Mouse (Mus musculus): ENCODE measurements around the gene Sh3kbp1.

Gene Sh3kbp1

GRCm38 (mm10) chrX:159744035-159744434, 117.0 kb downstream of the Sh3kbp1 start:
- no peak for DNase-seq (ENCODE audit: low spot score in 2 of 2)

GRCm38 (mm10) chrX:159744620-159745019, 117.5 kb downstream of the Sh3kbp1 start:
- no peak for DNase-seq (ENCODE audit: low spot score in 2 of 2)

- peak in 1 of 2 experiments; percentile 16 for DNase-seq (ENCODE audit: low spot score in 2 of 2)
These were observed 124.8 kb downstream of the Sh3kbp1 start for GRCm38 (mm10) chrX:159751834-159752233.

- DNase-seq (ENCODE audit: low spot score in 2 of 2): no peak
These were observed 129.2 kb downstream of the Sh3kbp1 start for GRCm38 (mm10) chrX:159756261-159756660.

GRCm38 (mm10) chrX:159756901-159757821, 130.1 kb downstream of the Sh3kbp1 start:
- no peak for DNase-seq (ENCODE audit: low spot score in 2 of 2)

GRCm38 (mm10) chrX:159757854-159758540, 130.9 kb downstream of the Sh3kbp1 start:
- DNase-seq (ENCODE audit: low spot score in 2 of 2): no peak

GRCm38 (mm10) chrX:159763801-159764200, 136.7 kb downstream of the Sh3kbp1 start:
- no peak for DNase-seq (ENCODE audit: low spot score in 2 of 2)

- DNase-seq (ENCODE audit: low spot score in 2 of 2): no peak
These were observed 138.8 kb downstream of the Sh3kbp1 start for GRCm38 (mm10) chrX:159765850-159766249.

- DNase-seq (ENCODE audit: low spot score in 2 of 2): no peak
These were observed 141.9 kb downstream of the Sh3kbp1 start for GRCm38 (mm10) chrX:159769005-159769404.

GRCm38 (mm10) chrX:159769773-159770172, 142.7 kb downstream of the Sh3kbp1 start:
- no peak for DNase-seq (ENCODE audit: low spot score in 2 of 2)

- no peak for DNase-seq (ENCODE audit: low spot score in 2 of 2)
These were observed 145.1 kb downstream of the Sh3kbp1 start for GRCm38 (mm10) chrX:159772137-159772536.

GRCm38 (mm10) chrX:159775042-159775441, 148.0 kb downstream of the Sh3kbp1 start:
- DNase-seq (ENCODE audit: low spot score in 2 of 2): no peak

GRCm38 (mm10) chrX:159778787-159779186, 151.7 kb downstream of the Sh3kbp1 start:
- DNase-seq (ENCODE audit: low spot score in 2 of 2): no peak

- no peak for DNase-seq (ENCODE audit: low spot score in 2 of 2)
These were observed 163.4 kb downstream of the Sh3kbp1 start for GRCm38 (mm10) chrX:159790516-159790915.

- DNase-seq (ENCODE audit: low spot score in 2 of 2): no peak
These were observed 168.5 kb downstream of the Sh3kbp1 start for GRCm38 (mm10) chrX:159795603-159796002.

- no peak for DNase-seq (ENCODE audit: low spot score in 2 of 2)
These were observed 177.3 kb downstream of the Sh3kbp1 start for GRCm38 (mm10) chrX:159804371-159804770.

GRCm38 (mm10) chrX:159809510-159809909, 182.4 kb downstream of the Sh3kbp1 start:
- no peak for DNase-seq (ENCODE audit: low spot score in 2 of 2)

- DNase-seq (ENCODE audit: low spot score in 2 of 2): no peak
These were observed 183.4 kb downstream of the Sh3kbp1 start for GRCm38 (mm10) chrX:159810469-159810868.

GRCm38 (mm10) chrX:159817508-159817907, 190.4 kb downstream of the Sh3kbp1 start:
- no peak for DNase-seq (ENCODE audit: low spot score in 2 of 2)

- no peak for DNase-seq (ENCODE audit: low spot score in 2 of 2)
These were observed 201.1 kb downstream of the Sh3kbp1 start for GRCm38 (mm10) chrX:159828135-159828534.

- no peak for DNase-seq (ENCODE audit: low spot score in 2 of 2)
These were observed 202.2 kb downstream of the Sh3kbp1 start for GRCm38 (mm10) chrX:159829192-159829852.

- DNase-seq (ENCODE audit: low spot score in 2 of 2): no peak
These were observed 204.1 kb downstream of the Sh3kbp1 start for GRCm38 (mm10) chrX:159831176-159831575.
